Mouse (Mus musculus) neural tube, embryonic 11.5 days (tissue): ENCODE measurements around the gene Ptcd3. TPM values are rescaled to one million over a fixed set of nuclear protein-coding genes. Genes with fewer than 3 reads are reported as not detected.
A peak's percentile ranks its signal among the peaks of the same experiment; 100 is the strongest.
"Not testable (repeated sequence)": the region's sequence is repeated elsewhere in the genome, so short reads cannot be mapped to it uniquely, and the experiment has no call there.

Experiments
- ATAC-seq: fragments of 200-750 bp; cut with Nextera tagmentation; 2 replicates; pipeline ENCODE4 v1.8.0; 2017; ENCODE audit warnings: moderate number of reproducible peaks, mild to moderate bottlenecking, moderate TSS enrichment, moderate library complexity; ENCODE audit not compliant: insufficient read depth, low FRiP score, low TSS enrichment
- DNase-seq: peaks from one replicate; pipeline ENCODE4 v3.0.0-alpha.2; 2015; ENCODE audit warnings: low spot score
- H3K27ac ChIP-seq: fragments of 300-500 bp; sonication (generic); 2 replicates; pipeline ENCODE4 v1.5.1; 2014; ENCODE audit warnings: low read depth, mild to moderate bottlenecking, low read length
- H3K27me3 ChIP-seq: fragments of 300-500 bp; sonication (generic); 2 replicates; pipeline ENCODE4 v1.6.1; 2014; ENCODE audit warnings: mild to moderate bottlenecking, low read length, mixed read lengths; ENCODE audit not compliant: control insufficient read depth, insufficient read depth
- H3K36me3 ChIP-seq: fragments of 300-500 bp; sonication (generic); 2 replicates; pipeline ENCODE4 v1.6.1; 2014; ENCODE audit warnings: mild to moderate bottlenecking, low read length, moderate library complexity, mixed read lengths; ENCODE audit not compliant: control insufficient read depth, insufficient read depth
- H3K4me1 ChIP-seq: fragments of 300-500 bp; sonication (generic); 2 replicates; pipeline ENCODE4 v1.6.1; 2014; ENCODE audit warnings: low read length, mixed read lengths; ENCODE audit not compliant: control insufficient read depth, insufficient read depth
- H3K4me2 ChIP-seq: fragments of 300-500 bp; sonication (generic); 2 replicates; pipeline ENCODE4 v1.6.1; 2014; ENCODE audit warnings: low read depth, mild to moderate bottlenecking, moderate library complexity
- H3K4me3 ChIP-seq: fragments of 300-500 bp; sonication (generic); 2 replicates; pipeline ENCODE4 v1.5.1; 2014; ENCODE audit warnings: low read depth, low read length
- H3K9ac ChIP-seq: fragments of 300-500 bp; sonication (generic); 2 replicates; pipeline ENCODE4 v1.6.1; 2014; ENCODE audit warnings: mild to moderate bottlenecking, low read length
- H3K9me3 ChIP-seq: fragments of 300-500 bp; sonication (generic); 2 replicates; pipeline ENCODE4 v1.6.1; 2016; ENCODE audit warnings: low read length; ENCODE audit not compliant: control insufficient read depth
- WGBS: fragments of 180-500 bp; shearing (Covaris S2); extraction: QIAGEN DNeasy Blood & Tissue Kit; methylation state at CpG from one replicate; pipeline ENCODE4 v1.1.7; 2014; 5-methylcytosine and 5-hydroxymethylcytosine counted together
- polyA plus RNA-seq: library from polyadenylated mRNA; unstranded; fragments of >200 nt; fragmentation: Nextera tagmentation; extraction: Ambion mirVana; gene quantifications from 2 replicates; pipeline ENCODE4 v1.2.1, GENCODE M21; 2014

Ptcd3 gene
- polyA plus RNA-seq, 1 experiment from 2014 or later = 134 TPM

DNA sequence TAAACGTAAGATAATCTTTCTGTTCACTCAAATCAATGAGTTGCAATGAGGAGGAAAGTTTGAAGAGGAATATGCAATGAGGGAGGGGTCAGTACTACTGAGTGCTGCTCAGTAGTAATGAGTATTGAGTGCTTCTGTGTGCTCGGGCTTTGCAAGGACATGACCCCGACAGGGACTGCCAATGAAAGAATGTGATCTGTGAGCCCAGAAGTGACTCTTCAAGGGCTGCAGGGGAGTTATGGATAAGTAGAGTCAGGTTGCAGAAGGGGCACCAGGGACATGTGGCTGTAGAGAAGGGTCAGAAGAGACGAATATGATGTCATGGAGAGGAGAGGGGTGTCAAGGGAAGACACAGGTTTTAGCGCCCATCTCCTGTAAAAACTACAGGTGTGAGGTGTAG, 23.8 kb upstream of the Ptcd3 start:
- Histone ChIP-seq H3K4me1 (no peaks in the 10 kb centered on the region), H3K9me3 (no peaks in the 10 kb centered on the region), H3K27ac (no peak overlapping the region), H3K36me3 (peaks cover 8% of the 10 kb centered on the region), H3K4me3 (no peak overlapping the region), H3K27me3 (no peaks in the 10 kb centered on the region), H3K9ac (no peak overlapping the region), H3K4me2 (no peak overlapping the region)
- ATAC-seq (no peak), DNase-seq (no peak)
- 86% methylated on average over 5 of the region's 5 CpGs for WGBS

DNA sequence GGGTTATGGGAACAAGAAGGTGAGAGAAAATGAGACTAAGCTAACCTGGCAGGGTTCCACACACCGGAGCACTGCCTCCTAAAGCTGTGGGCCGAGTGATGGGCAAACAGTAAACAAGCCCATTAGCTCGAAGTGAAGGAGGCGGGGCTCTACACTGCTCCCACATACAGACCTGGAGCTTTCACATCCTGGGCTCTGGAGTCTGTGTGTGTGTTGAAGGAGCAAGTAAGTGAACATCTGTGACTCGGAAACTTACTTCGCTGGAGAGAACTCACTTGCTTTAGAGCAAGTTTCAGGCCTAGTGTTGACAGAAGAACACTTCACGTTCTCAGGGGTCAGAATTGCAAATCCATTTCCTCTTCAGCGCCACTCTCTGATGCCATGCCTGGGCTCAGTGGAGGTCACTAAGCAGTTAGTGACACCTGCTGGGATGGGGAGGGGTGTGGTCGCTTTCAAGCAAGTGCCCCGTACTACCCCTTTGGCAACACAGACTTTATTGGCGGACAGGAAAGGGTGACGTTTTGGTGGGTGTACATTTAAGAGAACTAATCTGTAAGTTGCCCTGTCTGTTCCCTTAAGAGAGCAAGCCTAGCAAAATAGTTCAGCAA, 22.4 kb upstream of the Ptcd3 start:
- 89% methylated on average over 12 of the region's 12 CpGs for WGBS

DNA sequence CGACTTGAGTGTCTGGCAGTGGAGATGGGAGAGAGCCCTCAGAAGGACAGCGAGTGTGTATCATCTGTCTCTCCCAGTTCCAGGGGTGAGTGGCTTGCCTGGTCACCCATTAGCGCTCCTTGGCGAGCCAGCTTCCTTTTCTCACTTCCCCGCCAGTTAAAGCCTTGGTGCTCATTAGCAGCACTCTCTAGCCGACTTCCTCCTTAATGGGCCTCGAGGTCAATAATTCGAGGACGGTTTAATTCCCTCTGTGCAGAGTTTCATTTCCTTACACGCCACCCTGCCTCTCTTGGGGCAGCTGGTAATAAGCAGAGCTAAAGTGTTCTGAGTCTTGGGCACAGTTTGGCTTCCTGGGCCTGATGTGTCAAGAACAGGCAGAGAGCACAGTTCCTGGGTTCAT, 21.5 kb upstream of the Ptcd3 start:
- 94% methylated on average over 10 of the region's 10 CpGs for WGBS
- ATAC-seq = no peak

More for the DNA sequence above, 22.4 kb upstream of the Ptcd3 start:
- DNase-seq (no peak), ATAC-seq (no peak)
- H3K9ac ChIP-seq = no peak overlapping the region
- no peaks in the 10 kb centered on the region for H3K9me3 ChIP-seq
- no peak overlapping the region for H3K27ac ChIP-seq
- no peaks in the 10 kb centered on the region for H3K4me1 ChIP-seq
- no peaks in the 10 kb centered on the region for H3K27me3 ChIP-seq
- peaks cover 11% of the 10 kb centered on the region for H3K36me3 ChIP-seq
- no peak overlapping the region for H3K4me3 ChIP-seq
- no peak overlapping the region for H3K4me2 ChIP-seq

DNA sequence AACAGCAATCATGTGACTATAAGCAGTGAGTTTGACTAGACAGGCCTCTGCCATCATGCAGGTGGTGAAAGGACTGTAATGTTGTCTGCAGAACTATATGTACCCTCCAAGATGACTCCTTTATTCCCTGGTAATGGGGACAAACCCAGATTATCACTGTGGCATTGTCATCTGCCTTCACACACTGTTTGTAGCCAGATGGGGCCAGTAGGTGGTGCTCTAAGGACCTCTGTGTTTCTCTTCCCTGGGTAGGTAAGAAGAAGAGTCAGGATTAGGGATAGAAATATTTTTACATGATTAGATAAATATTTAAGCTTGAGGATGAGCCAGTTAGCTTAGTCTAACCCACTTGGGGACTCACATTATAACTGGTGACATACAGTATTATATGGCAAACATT, 19.4 kb upstream of the Ptcd3 start:
- ATAC-seq = no peak
- Histone ChIP-seq H3K9ac (no peak overlapping the region), H3K4me3 (no peak overlapping the region), H3K27me3 (no peaks in the 10 kb centered on the region), H3K4me1 (no peaks in the 10 kb centered on the region), H3K9me3 (no peaks in the 10 kb centered on the region), H3K4me2 (no peak overlapping the region), H3K36me3 (peaks cover 13% of the 10 kb centered on the region), H3K27ac (no peak overlapping the region)
- DNase-seq = peak; percentile 67

More for the DNA sequence above, 21.5 kb upstream of the Ptcd3 start:
- no peak overlapping the region for H3K9ac ChIP-seq
- DNase-seq = no peak
- H3K36me3 ChIP-seq = peaks cover 11% of the 10 kb centered on the region
- no peaks in the 10 kb centered on the region for H3K27me3 ChIP-seq
- H3K27ac ChIP-seq = no peak overlapping the region
- no peaks in the 10 kb centered on the region for H3K9me3 ChIP-seq
- H3K4me1 ChIP-seq = no peaks in the 10 kb centered on the region
- H3K4me2 ChIP-seq = no peak overlapping the region
- no peak overlapping the region for H3K4me3 ChIP-seq

DNA sequence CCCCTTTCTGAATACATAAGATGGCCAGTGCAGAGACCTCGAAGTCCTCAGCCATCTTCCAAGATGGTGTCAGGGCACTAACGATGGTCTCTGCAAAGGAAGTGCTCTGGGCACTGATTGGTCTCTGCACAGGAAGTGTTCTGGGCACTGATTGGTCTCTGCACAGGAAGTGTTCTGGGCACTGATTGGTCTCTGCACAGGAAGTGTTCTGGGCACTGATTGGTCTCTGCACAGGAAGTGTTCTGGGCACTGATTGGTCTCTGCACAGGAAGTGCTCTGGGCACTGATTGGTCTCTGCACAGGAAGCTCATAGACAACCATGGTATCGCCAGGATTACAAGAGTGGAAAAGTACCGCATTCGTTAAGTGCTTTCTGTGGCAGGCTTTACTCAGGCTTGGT, 16.7 kb upstream of the Ptcd3 start:
- H3K4me1 ChIP-seq, H3K27ac ChIP-seq, ATAC-seq, H3K9me3 ChIP-seq, DNase-seq, H3K4me3 ChIP-seq, H3K27me3 ChIP-seq, H3K4me2 ChIP-seq, H3K9ac ChIP-seq: not testable (repeated sequence)
- 91% methylated on average over 5 of the region's 5 CpGs for WGBS
- peaks cover 11% of the 10 kb centered on the region for H3K36me3 ChIP-seq

DNA sequence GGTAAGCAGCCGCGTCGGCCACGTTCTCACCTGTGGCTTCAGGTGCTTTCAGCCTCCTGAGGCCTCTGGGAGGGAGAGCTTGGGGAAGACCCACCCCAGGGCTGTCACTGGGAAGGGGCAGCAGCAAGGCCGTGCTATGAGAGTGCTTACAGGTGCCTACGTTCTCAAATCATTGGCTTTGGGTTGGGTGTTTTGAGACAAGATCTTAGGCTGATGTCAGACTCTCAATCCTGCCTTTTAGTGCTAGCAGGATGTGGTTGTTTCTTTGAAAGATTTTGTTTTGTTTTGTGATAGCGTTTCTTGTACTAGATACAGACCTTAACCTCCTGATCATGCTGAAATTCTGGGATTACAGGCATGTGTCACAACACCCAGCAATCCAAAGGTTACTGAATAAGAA, 12.2 kb upstream of the Ptcd3 start:
- Histone ChIP-seq H3K4me3 (no peak overlapping the region), H3K4me1 (no peaks in the 10 kb centered on the region), H3K27ac (no peak overlapping the region), H3K36me3 (peaks cover 6% of the 10 kb centered on the region), H3K4me2 (no peak overlapping the region), H3K27me3 (no peaks in the 10 kb centered on the region), H3K9ac (no peak overlapping the region), H3K9me3 (no peaks in the 10 kb centered on the region)
- no peak for DNase-seq
- ATAC-seq = no peak
- WGBS = 96% methylated on average over 7 of the region's 7 CpGs

DNA sequence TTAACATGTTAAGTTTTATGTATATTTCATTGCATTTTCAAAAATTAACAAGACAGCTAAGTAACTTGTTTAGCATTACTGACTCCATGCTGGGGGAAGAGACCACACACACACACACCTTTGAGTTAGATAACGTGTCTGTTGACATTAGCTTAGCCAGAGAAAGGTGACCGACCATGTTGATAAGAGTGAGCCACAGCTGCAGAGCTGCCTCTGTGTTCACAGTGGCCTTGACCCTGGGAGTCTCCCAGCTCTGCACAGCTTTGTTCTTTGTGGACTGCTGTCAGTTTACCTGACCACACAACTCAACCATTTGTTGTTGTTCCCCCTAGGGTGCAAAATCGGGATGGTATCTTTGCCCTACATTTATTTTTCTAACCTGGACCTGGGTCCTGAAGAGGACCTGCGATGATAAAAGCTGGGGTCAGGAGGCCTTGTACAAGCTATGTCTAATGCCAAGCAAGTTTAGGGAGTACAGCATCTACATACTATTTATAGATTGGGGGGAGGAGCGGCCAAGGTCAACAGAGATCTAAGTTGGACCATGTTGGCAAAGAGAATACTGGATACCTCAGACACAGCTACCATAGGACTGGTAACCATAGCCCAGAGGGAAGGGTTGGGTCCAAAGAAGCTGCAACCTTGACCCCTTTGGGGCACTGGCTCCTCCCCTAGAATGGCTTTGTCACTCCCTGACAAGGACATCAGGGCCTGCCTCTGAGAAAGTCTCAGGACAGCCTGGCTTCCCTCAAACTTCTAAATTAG, 3.3 kb upstream of the Ptcd3 start:
- Histone ChIP-seq H3K4me1 (0 out of 2 replicates have a peak, but pooled peaks cover 2% of the 10 kb centered on the region), H3K27me3 (no peaks in the 10 kb centered on the region), H3K9ac (no peak overlapping the region), H3K27ac (no peak overlapping the region), H3K36me3 (no peaks in the 10 kb centered on the region; the same call in 1 of the 2 replicates), H3K9me3 (no peaks in the 10 kb centered on the region), H3K4me3 (no peak overlapping the region), H3K4me2 (no peak overlapping the region)
- WGBS = 85% methylated on average over 5 of the region's 5 CpGs
- ATAC-seq (no peak), DNase-seq (no peak)

DNA sequence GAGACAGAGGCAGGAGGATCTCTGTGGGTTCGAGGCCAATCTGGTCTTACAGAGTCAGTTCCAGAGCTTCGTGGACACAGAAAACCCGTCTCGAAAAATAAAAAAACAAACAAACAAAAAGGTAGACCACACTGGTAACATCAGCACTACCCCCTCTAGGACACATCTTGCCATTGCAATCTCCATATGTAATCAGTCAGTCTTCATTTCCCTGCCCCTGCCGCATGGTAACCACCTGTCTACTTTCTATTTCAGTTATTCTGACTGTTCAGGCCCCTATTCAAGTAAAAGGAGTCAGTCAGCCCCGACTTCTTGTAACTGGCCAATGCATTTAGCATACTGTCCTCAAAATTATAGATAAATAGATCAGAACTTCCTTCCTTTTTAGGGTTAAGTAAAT, 1.3 kb upstream of the Ptcd3 start:
- Histone ChIP-seq H3K4me1 (0 out of 2 replicates have a peak, but pooled peaks cover 2% of the 10 kb centered on the region), H3K9me3 (no peaks in the 10 kb centered on the region), H3K4me2 (peak overlapping the region; percentile 45), H3K36me3 (peaks cover 4% of the 10 kb centered on the region; the same call in 1 of the 2 replicates), H3K27ac (no peak overlapping the region), H3K4me3 (peak overlapping the region; percentile 62), H3K9ac (no peak overlapping the region), H3K27me3 (no peaks in the 10 kb centered on the region)
- 76% methylated on average over 6 of the region's 6 CpGs for WGBS
- ATAC-seq (no peak), DNase-seq (no peak)

DNA sequence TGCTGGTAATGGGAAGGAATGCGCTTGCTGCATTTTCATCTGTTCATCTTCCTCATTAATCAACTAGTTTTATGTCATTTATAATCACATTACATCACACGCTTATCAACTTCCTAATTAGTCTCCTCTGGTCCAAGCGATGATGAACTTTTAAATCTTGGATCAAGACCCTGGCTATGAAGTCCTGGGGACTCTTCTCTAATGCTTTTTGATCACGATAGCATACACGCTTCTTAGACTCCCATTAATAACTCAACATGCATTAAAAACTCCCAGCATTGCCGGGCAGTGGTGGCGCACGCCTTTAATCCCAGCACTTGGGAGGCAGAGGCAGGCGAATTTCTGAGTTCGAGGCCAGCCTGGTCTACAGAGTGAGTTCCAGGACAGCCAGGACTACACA, 834 bp upstream of the Ptcd3 start:
- peaks cover 4% of the 10 kb centered on the region; the same call in 1 of the 2 replicates for H3K36me3 ChIP-seq
- H3K4me3 ChIP-seq = peak overlapping the region; percentile 62
- no peaks in the 10 kb centered on the region for H3K27me3 ChIP-seq
- H3K9ac ChIP-seq = peak overlapping the region; percentile 66; the same call in 1 of the 2 replicates
- DNase-seq = no peak
- 30% methylated on average over 10 of the region's 10 CpGs for WGBS
- 0 out of 2 replicates have a peak, but pooled peaks cover 2% of the 10 kb centered on the region for H3K4me1 ChIP-seq
- H3K9me3 ChIP-seq = no peaks in the 10 kb centered on the region
- peak; percentile 20 for ATAC-seq
- peak overlapping the region; percentile 45 for H3K4me2 ChIP-seq
- H3K27ac ChIP-seq = no peak overlapping the region
